Mouse (Mus musculus) splenic B cell, adult 2 months (primary cell): ENCODE measurements around the gene Gm45337.
"Not testable (repeated sequence)": the region's sequence is repeated elsewhere in the genome, so short reads cannot be mapped to it uniquely, and the experiment has no call there.

ENCODE experiments used
- DNase-seq: peaks from one replicate; pipeline ENCODE4 v3.0.0-alpha.2; 2011; ENCODE audit warnings: low read depth, low spot score
- H3K27me3 ChIP-seq: 2 replicates; pipeline ENCODE4 v1.6.1; 2012; ENCODE audit warnings: mild to moderate bottlenecking, low read length, moderate library complexity, mixed read lengths; ENCODE audit not compliant: control insufficient read depth, poor library complexity, insufficient read depth, severe bottlenecking
- H3K36me3 ChIP-seq: 2 replicates; pipeline ENCODE4 v1.6.1; 2012; ENCODE audit warnings: mild to moderate bottlenecking, low read length, moderate library complexity, mixed read lengths; ENCODE audit not compliant: control insufficient read depth, poor library complexity, insufficient read depth, severe bottlenecking

Gm45337 gene

GRCm38 (mm10) chr7:142144507-142144906, at the start of gene Gm45337:
Gene Gm45337, minus strand, starts transcription at chr7:142144607.
- Histone ChIP-seq H3K36me3 (no peaks in the 10 kb centered on the region), H3K27me3 (no peaks in the 10 kb centered on the region)
- no peak for DNase-seq

GRCm38 (mm10) chr7:142190289-142190688, 45.9 kb upstream of the Gm45337 start, which contains the start of gene Gm10153:
Gene Gm10153, minus strand, starts transcription at chr7:142190389.
- Histone ChIP-seq H3K27me3 (no peaks in the 10 kb centered on the region), H3K36me3 (no peaks in the 10 kb centered on the region)
- no peak for DNase-seq

GRCm38 (mm10) chr7:142188156-142188555, 43.7 kb upstream of the Gm45337 start:
- Histone ChIP-seq H3K36me3 (no peaks in the 10 kb centered on the region), H3K27me3 (no peaks in the 10 kb centered on the region)
- DNase-seq = no peak

GRCm38 (mm10) chr7:142181021-142181420, 36.6 kb upstream of the Gm45337 start:
- Histone ChIP-seq H3K27me3 (no peaks in the 10 kb centered on the region), H3K36me3 (no peaks in the 10 kb centered on the region)
- no peak for DNase-seq

DNA sequence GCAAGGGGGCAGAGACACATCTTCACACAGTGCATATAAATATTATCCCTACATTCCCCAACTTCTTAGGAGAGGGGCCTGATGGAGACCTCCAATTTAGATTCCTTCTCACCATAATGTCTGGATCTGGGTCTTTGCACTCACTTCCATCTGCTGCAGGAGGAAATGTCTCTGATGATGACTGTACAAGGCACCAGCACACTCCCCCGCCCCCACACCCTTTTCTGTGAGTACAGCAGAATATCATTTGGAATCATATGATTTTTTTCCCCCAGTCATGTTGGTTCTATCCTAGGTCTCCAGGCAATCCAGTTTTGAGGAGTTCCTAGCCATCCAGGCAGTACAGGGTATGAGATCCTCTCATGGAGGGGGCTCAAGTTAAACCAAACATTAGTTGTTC, 34.3 kb upstream of the Gm45337 start:
- no peaks in the 10 kb centered on the region for H3K36me3 ChIP-seq
- DNase-seq = no peak

DNA sequence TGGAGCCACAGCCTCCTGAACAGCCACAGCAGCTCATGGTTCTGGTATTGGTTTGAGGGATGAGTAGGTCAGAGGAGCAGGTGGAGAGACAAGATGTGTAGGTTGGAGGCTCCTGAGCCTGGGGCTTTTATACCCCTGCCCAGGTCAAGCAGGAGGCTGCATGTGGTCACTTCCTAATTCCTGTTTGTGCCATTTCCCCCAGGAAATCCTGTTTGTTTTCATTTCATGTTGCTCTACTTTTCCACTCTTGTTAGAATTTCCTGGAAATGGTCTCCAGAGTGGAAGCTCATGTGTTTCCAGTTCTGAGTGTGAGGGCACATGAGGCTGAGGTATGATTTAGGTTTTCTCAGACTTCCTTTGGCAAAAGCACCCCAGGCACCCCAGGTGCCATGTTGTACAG, 31.5 kb upstream of the Gm45337 start, which contains the start of gene Krtap5-2:
TSS of gene Krtap5-2 (minus strand) at position 101 of the 400 bp plus-strand sequence.
- not testable (repeated sequence) for H3K36me3 ChIP-seq, H3K27me3 ChIP-seq, DNase-seq

More for the DNA sequence above, 34.3 kb upstream of the Gm45337 start:
- no peaks in the 10 kb centered on the region for H3K27me3 ChIP-seq

GRCm38 (mm10) chr7:142169836-142170235, 25.4 kb upstream of the Gm45337 start:
- peak; percentile 18 for DNase-seq
- Histone ChIP-seq H3K27me3 (no peaks in the 10 kb centered on the region), H3K36me3 (no peaks in the 10 kb centered on the region)

DNA sequence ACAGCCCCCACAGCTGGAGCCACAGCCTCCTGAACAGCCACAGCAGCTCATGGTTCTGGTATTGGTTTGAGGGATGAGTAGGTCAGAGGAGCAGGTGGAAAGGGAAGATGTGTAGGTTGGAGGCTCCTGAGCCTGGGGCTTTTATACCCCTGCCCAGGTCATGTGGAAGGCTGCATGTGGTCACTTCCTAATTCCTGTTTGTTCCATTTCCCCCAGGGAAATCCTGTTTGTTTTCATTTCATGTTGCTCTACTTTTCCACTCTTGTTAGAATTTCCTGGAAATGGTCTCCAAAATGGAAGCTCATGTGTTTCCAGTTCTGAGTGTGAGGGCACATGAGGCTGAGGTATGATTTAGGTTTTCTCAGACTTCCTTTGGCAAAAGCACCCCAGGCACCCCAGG, 21.2 kb upstream of the Gm45337 start, which contains the start of gene Gm4553:
TSS of gene Gm4553 (minus strand) at position 101 of the 400 bp plus-strand sequence.
- H3K36me3 ChIP-seq, H3K27me3 ChIP-seq, DNase-seq: not testable (repeated sequence)

DNA sequence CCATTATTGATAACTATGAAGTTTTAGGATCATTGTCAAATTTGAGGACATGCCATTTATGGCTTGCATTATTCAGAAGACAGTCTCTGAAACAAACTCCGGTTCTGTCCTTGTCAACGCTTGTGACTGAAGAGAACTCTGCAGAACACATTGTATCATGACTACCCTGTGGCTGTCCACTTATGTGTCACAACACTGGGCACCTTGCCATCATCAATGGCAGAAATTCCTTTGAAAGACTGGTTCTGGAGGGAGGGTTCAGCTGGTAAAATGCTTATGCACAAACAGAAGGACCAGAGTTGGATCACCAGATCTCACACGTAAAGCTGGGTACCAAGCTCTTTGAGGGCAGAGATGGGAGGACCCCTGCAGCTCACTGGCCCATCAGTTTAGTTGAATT, 15.0 kb upstream of the Gm45337 start:
- no peaks in the 10 kb centered on the region for H3K27me3 ChIP-seq
- no peak for DNase-seq
- no peaks in the 10 kb centered on the region for H3K36me3 ChIP-seq

GRCm38 (mm10) chr7:142157013-142157412, 12.6 kb upstream of the Gm45337 start, which contains the start of gene Gm29735:
Gene Gm29735, minus strand, starts transcription at chr7:142157113.
- H3K27me3 ChIP-seq, H3K36me3 ChIP-seq, DNase-seq: not testable (repeated sequence)

DNA sequence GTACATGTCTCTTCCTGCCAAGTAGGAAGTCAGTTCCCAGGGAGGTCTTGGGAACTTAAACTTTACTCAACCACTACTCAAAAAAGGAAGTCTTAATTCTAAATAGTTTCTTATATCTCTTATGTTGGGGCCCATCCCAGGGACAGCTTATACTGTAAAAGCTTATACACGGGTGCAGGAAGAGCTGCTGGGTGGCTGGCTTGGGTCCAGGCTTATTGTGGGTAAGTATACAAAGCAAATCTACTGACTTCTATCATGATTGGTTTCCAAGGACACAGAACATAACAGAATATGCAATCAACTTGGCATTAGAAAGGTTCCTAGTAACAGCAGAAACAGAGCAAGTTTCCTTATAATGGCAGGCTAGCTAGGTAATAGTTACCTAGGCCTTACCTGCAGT, 10.9 kb upstream of the Gm45337 start:
- Histone ChIP-seq H3K27me3 (no peaks in the 10 kb centered on the region), H3K36me3 (no peaks in the 10 kb centered on the region)
- no peak for DNase-seq

GRCm38 (mm10) chr7:142152191-142152590, 7.8 kb upstream of the Gm45337 start:
- no peaks in the 10 kb centered on the region for H3K27me3 ChIP-seq
- no peaks in the 10 kb centered on the region for H3K36me3 ChIP-seq
- DNase-seq = no peak

DNA sequence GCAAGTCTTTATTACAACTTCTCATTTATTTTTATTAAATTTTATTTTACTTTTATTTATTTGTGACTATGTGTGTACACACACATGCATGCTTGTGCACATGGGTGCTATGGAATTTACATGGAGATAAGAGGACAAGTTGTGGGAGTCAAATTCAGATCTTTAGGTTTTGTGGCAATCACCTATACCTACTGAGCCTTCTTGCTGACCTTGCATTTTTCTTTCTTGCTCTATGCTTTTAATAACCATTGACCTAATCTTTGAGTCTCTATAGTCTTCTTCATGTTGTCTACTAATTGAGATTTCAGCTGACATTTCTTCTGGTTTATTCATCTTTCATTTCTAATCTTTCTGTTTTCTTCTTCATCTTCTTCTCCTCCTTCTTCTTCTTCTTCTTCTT, 4.2 kb upstream of the Gm45337 start:
- Histone ChIP-seq H3K36me3 (no peaks in the 10 kb centered on the region), H3K27me3 (no peaks in the 10 kb centered on the region)
- no peak for DNase-seq

GRCm38 (mm10) chr7:142146033-142146432, 1.6 kb upstream of the Gm45337 start:
- no peaks in the 10 kb centered on the region for H3K27me3 ChIP-seq
- peak; percentile 61 for DNase-seq
- H3K36me3 ChIP-seq = no peaks in the 10 kb centered on the region

GRCm38 (mm10) chr7:142145413-142145940, 1.1 kb upstream of the Gm45337 start:
- Histone ChIP-seq H3K27me3 (no peaks in the 10 kb centered on the region), H3K36me3 (no peaks in the 10 kb centered on the region)
- no peak for DNase-seq

- not testable (repeated sequence) for H3K36me3 ChIP-seq, DNase-seq, H3K27me3 ChIP-seq
These were observed 849 bp downstream of the Gm45337 start for GRCm38 (mm10) chr7:142143506-142144010.
